Mouse (Mus musculus) intestine, embryonic 14.5 days (tissue): ENCODE results near the gene Alad. TPM values are rescaled to one million over a fixed set of nuclear protein-coding genes. Genes with fewer than 3 reads are reported as not detected.

Experiments used
- ATAC-seq: fragments of 200-750 bp; cut with Nextera tagmentation; replicated peaks from 2 replicates; pipeline ENCODE4 v1.8.0; 2017; ENCODE audit warnings: low read depth, moderate number of reproducible peaks, moderate TSS enrichment, moderate library complexity; ENCODE audit not compliant: low FRiP score, low TSS enrichment
- DNase-seq: peaks from one replicate; pipeline ENCODE4 v3.0.0-alpha.2; 2018; ENCODE audit warnings: low spot score
- H3K27ac ChIP-seq: fragments of 300-500 bp; sonication (generic); 2 replicates; pipeline ENCODE4 v1.5.1; 2014; ENCODE audit warnings: low read depth, mild to moderate bottlenecking, control low read depth
- H3K27me3 ChIP-seq: fragments of 300-500 bp; sonication (generic); replicated peaks from 2 replicates; pipeline ENCODE4 v1.6.1; 2014; ENCODE audit warnings: low read length, control low read depth; ENCODE audit not compliant: control insufficient read depth, insufficient read depth
- H3K36me3 ChIP-seq: fragments of 300-500 bp; sonication (generic); 2 replicates; pipeline ENCODE4 v1.6.1; 2014; ENCODE audit warnings: low read length, control low read depth; ENCODE audit not compliant: control insufficient read depth, insufficient read depth
- H3K4me1 ChIP-seq: fragments of 300-500 bp; sonication (generic); replicated peaks from 2 replicates; pipeline ENCODE4 v1.6.1; 2014; ENCODE audit warnings: low read length, control low read depth, mixed read lengths; ENCODE audit not compliant: control insufficient read depth, insufficient read depth
- H3K4me2 ChIP-seq: fragments of 300-500 bp; sonication (generic); 2 replicates; pipeline ENCODE4 v1.6.1; 2014; ENCODE audit warnings: low read length
- H3K4me3 ChIP-seq: fragments of 300-500 bp; sonication (generic); 2 replicates; pipeline ENCODE4 v1.5.1; 2014; ENCODE audit warnings: low read depth, low read length, control low read depth, mixed read lengths
- H3K9ac ChIP-seq: fragments of 300-500 bp; sonication (generic); 2 replicates; pipeline ENCODE4 v1.6.1; 2014; ENCODE audit warnings: mild to moderate bottlenecking, low read length
- H3K9me3 ChIP-seq: fragments of 300-500 bp; sonication (generic); 2 replicates; pipeline ENCODE4 v1.6.1; 2016; ENCODE audit warnings: low read length, control low read depth; ENCODE audit not compliant: control insufficient read depth
- WGBS: fragments of 180-500 bp; shearing (Covaris S2); extraction: QIAGEN DNeasy Blood & Tissue Kit; methylation state at CpG from one replicate; pipeline ENCODE4 v1.1.7; 2014; 5-methylcytosine and 5-hydroxymethylcytosine counted together
- polyA plus RNA-seq: library from polyadenylated mRNA; unstranded; fragments of >200 nt; fragmentation: Nextera tagmentation; extraction: Ambion mirVana; gene quantifications from 2 replicates; pipeline ENCODE4 v1.2.1, GENCODE M21; 2014

The Alad gene
- polyA plus RNA-seq, 1 experiment from 2014 or later, result 146 TPM

DNA sequence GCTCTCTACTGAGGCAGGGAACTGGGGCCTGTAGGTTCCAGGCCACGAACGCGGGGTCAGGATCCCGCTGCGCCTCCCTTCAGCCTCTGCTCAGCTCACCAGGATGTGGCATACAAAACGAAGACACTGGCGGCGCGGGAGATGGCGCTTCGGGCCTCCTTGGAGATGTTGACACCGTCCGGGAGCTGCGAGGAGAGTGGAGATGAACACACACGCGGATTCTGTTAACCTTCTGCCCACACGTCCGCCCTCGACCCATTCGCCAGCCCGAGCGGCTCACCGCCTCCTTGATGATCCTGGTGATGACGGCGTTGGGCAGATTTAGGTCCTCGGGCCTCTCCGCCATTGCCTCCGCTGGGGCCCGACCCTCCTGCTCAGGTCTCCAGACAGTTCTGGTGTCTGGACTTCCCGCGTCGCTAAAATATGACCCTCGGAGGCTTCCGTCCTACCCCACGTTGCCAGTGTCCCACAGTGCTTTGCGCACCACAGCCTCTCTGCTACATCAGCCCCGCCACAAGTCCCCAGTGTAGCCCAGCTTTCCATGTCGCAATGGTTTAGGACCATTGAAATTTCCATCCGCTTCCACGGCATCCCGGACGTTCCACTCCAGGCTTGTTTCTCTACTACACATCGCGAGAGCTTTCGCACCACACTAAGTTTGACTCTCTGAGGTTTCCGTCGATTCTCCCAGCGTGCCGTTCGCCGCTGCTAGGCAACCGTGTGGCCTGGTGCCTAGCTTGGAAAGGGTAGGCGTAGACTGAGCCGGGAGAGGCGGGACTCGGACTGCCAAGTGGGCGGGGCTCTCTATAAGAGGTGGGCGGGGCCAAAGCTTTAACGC, 5.2 kb upstream of the Alad start, which contains the start of the genes Pole3 and 4933430I17Rik:
Gene Pole3 (minus strand): TSS at position 418 of the 838 bp plus-strand sequence.
Gene 4933430I17Rik (plus strand): TSS at position 719 of the 838 bp plus-strand sequence.
- WGBS, result 0% methylated on average over 59 of the region's 59 CpGs
- DNase-seq, result peak; percentile 99
- peak within 1 kb of the TSS; percentile 91 for H3K9ac ChIP-seq
- peak; percentile 99 for ATAC-seq
- H3K27ac ChIP-seq, result peak within 1 kb of the TSS; percentile 85
- H3K27me3 ChIP-seq, result no peaks in the 10 kb centered on the region
- H3K4me1 ChIP-seq, result peaks cover 8% of the 10 kb centered on the region
- H3K36me3 ChIP-seq, result peaks cover 17% of the 10 kb centered on the region
- no peaks in the 10 kb centered on the region for H3K9me3 ChIP-seq
- H3K4me3 ChIP-seq, result peak within 1 kb of the TSS; percentile 66
- H3K4me2 ChIP-seq, result peak within 1 kb of the TSS; percentile 90

DNA sequence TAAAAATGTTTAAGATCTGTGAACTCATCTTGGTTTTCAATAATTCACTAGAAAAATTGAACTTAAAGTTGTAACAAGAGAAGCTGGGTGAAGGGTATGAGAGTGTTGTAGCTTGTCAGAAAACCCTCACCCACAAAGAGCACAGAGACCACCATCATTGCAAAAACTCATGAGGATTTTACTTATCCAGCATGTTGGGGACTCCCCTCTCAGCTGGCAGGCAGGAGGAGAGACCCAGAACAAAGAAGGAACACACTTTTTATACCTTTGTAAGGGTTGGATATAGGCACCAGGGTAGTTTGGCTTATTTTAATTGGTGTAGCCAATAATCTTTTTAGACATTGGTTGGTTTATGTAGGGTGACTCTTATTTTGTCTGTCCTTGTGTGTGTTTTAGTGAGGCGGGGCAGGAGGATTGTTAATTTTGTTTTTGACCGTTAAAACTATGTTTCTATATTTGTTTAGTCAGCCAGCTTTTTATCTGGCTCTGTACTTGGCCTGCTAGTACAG, 1.2 kb upstream of the Alad start:
- H3K27ac ChIP-seq, result no peak overlapping the region
- 69% methylated on average over 2 of the region's 2 CpGs for WGBS
- H3K4me2 ChIP-seq, result peak overlapping the region; percentile 78; the same call in 1 of the 2 replicates
- H3K9me3 ChIP-seq, result no peaks in the 10 kb centered on the region
- H3K4me3 ChIP-seq, result no peak overlapping the region
- no peaks in the 10 kb centered on the region for H3K27me3 ChIP-seq
- peaks cover 17% of the 10 kb centered on the region for H3K36me3 ChIP-seq
- ATAC-seq (no peak), DNase-seq (no peak)
- H3K9ac ChIP-seq, result no peak overlapping the region
- peaks cover 32% of the 10 kb centered on the region for H3K4me1 ChIP-seq

DNA sequence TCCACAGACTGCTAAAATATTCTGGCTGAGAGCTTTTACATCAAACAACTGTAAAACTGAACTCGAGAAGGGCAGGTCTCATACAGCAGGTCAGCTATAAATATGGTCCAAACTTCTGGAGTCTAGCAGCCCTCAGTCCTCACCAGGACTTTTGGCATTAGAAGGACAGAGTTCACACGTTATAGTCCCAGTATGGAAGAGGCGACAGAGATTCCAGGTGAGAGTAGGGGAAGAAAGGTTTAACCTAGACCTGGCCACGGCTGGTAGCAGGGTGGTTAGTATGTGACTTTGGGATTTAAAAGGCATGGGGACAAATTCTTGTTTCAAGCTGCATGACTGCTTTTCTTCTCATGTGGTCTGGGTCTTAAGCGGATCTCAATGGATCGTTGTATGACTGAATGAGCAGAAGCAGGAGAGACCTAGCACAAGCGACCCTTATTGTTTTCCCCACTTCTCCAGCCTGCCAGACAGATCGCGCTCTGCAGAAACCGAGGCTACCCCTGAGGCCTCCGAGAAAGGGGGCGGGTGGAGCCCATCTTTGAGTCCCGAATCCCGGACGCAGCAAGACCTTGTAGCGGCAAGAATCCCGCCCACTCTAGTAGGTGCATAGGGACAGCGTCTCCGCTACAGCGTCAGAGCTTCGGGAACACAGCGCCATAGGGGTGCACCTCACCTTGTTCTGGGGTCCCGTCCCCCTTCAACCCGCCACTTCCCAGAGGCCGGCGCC, 433 bp downstream of the Alad start:
- WGBS, result 1% methylated on average over 26 of the region's 26 CpGs

DNA sequence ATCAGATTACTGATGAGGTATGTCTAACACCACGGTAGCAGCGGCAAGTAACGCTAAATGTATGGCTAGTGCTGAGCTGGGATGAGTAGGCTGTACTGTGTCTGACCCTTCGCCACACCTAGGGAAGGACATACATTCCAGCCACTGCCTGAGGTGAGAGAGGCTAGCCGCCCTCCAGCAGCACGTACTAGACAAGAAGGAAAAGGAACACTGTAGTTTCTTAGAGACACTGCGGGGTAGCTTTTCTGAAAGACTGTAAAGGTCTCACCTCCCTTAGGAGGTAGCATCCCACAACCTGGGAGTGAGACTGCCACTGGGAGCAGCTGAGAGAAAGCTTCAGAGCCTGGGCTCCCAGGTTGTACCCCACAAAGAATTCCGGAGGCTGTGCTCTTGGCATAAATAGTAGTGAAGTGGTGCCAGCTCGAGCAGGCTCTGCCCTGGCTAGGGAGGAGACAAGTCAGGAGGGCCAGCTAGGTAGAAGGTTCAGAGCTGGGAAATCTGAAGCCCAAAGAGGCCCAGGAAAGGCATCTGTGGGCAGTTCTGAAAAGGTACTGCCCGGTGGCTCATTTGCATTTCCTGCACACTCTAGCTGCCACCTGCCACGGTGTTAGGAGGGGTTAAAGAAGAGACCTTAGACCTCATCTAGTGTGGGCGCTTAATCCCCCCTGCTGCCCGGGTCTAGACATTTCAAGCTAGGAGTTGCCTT, 1.1 kb downstream of the Alad start:
- DNase-seq (no peak), ATAC-seq (no peak; the same call in 1 of the 2 replicates)
- Histone ChIP-seq H3K27ac (peak overlapping the region; percentile 90), H3K36me3 (peaks cover 18% of the 10 kb centered on the region), H3K9ac (peak overlapping the region; percentile 77), H3K4me1 (peaks cover 28% of the 10 kb centered on the region), H3K27me3 (no peaks in the 10 kb centered on the region), H3K9me3 (no peaks in the 10 kb centered on the region), H3K4me2 (peak overlapping the region; percentile 78), H3K4me3 (peak overlapping the region; percentile 81)
- 43% methylated on average over 13 of the region's 13 CpGs for WGBS

More for the DNA sequence above, 433 bp downstream of the Alad start:
- Histone ChIP-seq H3K4me1 (peaks cover 35% of the 10 kb centered on the region), H3K9me3 (no peaks in the 10 kb centered on the region), H3K9ac (peak overlapping the region; percentile 77), H3K27ac (peak overlapping the region; percentile 90), H3K4me2 (peak overlapping the region; percentile 78), H3K4me3 (peak overlapping the region; percentile 81), H3K27me3 (no peaks in the 10 kb centered on the region), H3K36me3 (peaks cover 17% of the 10 kb centered on the region)
- DNase-seq (no peak), ATAC-seq (peak; percentile 78)

DNA sequence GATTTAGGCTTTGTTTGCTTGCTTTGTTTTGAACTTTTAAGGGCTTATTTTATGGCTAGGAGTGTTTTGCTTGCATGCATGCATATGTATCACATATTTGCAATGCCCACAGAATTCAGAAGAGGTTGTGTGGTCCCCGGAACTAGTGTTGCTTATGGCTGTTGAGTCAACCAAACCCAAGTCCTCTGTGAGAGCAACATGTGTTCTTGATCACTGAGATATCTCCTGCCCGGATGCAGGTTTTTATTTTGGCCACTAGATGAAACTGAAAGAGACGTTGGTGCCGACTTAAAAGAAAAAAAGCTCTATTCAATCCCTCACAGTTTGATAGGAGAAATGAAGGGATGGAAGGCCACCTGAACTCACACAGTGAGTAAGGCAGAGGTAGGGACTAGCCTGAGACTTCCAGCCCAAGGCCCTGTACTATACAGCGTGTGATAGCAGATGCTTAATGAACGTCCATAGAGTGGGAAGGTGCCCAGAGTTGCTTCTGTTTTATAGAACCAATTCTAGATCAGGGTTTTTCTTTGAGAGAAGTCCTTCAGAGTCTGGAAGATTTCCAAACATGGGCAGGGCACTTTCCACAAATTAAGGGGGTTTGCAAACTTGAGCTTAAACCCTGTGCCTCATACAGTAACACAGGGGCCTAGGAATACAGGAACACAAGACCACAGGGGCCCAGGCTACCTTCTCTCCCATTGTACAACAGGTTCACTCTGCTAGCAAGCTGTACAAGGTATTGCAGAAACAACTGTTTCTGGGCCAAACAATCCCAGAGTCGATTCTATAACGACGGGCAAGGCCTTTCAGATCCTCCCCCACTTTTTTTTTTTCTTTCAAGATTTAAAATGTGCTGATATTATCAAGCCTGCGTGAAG, 1.9 kb downstream of the Alad start:
- Histone ChIP-seq H3K9me3 (no peaks in the 10 kb centered on the region), H3K27ac (peak overlapping the region; percentile 90), H3K4me2 (peak overlapping the region; percentile 78), H3K36me3 (peaks cover 18% of the 10 kb centered on the region), H3K4me3 (peak overlapping the region; percentile 81), H3K4me1 (peaks cover 28% of the 10 kb centered on the region), H3K27me3 (no peaks in the 10 kb centered on the region), H3K9ac (peak overlapping the region; percentile 77; the same call in 1 of the 2 replicates)
- no peak for DNase-seq
- WGBS, result 73% methylated on average over 10 of the region's 10 CpGs
- ATAC-seq, result no peak

DNA sequence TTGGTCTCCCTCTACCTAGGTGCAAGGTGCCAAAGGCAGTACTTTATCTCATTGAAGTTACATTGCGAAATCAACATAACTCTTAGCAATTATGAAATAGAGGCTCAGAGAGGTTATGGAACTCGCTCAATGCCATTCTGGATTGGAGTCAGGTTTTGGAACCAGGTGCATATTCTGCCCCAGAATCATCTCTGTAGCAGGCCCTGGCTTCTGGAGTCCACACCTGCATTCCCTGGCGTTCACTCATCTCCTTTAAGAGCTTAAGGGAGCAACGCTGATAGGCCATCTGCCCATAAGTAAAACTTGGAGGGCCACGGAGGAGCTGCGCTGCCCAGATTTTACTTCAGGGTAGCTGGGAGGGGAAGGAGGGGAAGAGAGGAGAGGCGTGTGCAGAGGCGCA, 2.7 kb downstream of the Alad start:
- H3K27ac ChIP-seq, result peak overlapping the region; percentile 1; the same call in 1 of the 2 replicates
- DNase-seq, result no peak
- no peaks in the 10 kb centered on the region for H3K9me3 ChIP-seq
- no peaks in the 10 kb centered on the region for H3K27me3 ChIP-seq
- 78% methylated on average over 8 of the region's 8 CpGs for WGBS
- peaks cover 20% of the 10 kb centered on the region for H3K36me3 ChIP-seq
- H3K4me1 ChIP-seq, result peaks cover 28% of the 10 kb centered on the region
- H3K4me3 ChIP-seq, result no peak overlapping the region
- no peak for ATAC-seq
- no peak overlapping the region for H3K9ac ChIP-seq
- H3K4me2 ChIP-seq, result peak overlapping the region; percentile 4; the same call in 1 of the 2 replicates

DNA sequence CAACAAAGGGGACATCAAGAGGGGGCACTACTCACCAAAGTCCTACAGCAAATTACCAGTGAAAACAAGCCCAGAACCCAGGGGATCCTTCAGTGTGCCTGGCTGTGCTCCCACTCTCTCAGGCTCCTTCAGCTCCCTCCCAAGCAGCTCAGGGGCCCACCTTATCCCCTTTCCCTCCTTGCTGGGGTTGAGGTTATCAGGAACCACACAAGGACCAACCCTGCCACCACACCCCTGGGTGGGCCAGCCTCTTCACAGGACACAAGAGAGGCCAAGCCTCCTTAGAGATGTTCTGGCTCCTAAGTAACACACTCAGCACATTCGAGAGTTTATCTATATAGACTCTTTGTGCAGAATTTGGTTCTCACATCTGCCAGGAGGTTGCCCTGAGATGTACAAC, 3.1 kb downstream of the Alad start:
- 71% methylated on average over 1 of the region's 1 CpGs for WGBS
- Histone ChIP-seq H3K27me3 (no peaks in the 10 kb centered on the region), H3K36me3 (peaks cover 24% of the 10 kb centered on the region), H3K9me3 (no peaks in the 10 kb centered on the region), H3K9ac (no peak overlapping the region), H3K4me3 (no peak overlapping the region), H3K4me1 (peaks cover 28% of the 10 kb centered on the region), H3K4me2 (peak overlapping the region; percentile 25; the same call in 1 of the 2 replicates), H3K27ac (0 out of 2 replicates have a peak overlapping the region, but pooled peaks have one; percentile 10)
- DNase-seq, result no peak
- ATAC-seq, result no peak
